Mouse (Mus musculus) ovary, postnatal 10 days (tissue): ENCODE results near the gene Ccl17.
"Not testable (repeated sequence)": the region's sequence is repeated elsewhere in the genome, so short reads cannot be mapped to it uniquely, and the experiment has no call there.

Experiments used
- DNase-seq: peaks from one replicate; pipeline ENCODE4 v3.0.0; 2022; ENCODE audit warnings: low spot score

Ccl17 gene

DNA sequence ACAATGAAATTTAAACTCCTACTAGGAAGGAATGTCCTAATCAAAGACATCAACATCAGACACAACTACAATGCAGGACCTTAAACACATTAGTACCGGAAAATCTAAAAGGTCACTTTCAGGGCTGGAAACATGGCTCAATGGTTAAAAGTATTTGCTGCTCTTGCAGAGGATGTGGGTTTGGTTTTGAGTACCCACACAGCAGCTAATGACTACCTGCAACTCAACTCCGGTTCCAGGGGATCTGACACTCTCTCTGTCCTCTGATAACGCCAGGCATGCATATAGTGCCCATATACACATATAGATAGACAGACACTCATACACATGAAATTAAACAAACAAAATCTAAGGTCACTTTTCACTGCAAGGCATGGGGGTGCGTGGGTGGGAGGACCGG lies 16.0 kb downstream of the Ccl17 start:
- no peak for DNase-seq

DNA sequence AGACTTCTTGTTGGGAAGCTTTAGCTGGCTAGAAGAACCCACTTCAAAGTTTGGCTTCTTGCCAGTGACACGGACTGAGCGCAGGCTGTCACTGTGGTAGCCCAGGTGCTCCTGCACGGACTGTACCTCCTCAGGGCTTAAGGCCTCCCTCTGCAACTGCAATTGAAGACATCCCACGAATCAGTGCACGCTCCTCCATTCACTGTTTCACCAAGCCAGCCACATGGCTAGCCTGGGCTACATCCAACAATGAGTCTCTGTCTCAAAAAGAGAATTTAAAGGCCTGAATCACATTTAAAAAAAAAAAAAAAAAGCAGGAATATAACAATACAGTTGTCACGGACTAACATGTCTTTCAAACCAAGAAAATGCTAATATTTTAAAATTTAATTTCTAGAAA lies 18.0 kb downstream of the Ccl17 start:
- no peak for DNase-seq

DNA sequence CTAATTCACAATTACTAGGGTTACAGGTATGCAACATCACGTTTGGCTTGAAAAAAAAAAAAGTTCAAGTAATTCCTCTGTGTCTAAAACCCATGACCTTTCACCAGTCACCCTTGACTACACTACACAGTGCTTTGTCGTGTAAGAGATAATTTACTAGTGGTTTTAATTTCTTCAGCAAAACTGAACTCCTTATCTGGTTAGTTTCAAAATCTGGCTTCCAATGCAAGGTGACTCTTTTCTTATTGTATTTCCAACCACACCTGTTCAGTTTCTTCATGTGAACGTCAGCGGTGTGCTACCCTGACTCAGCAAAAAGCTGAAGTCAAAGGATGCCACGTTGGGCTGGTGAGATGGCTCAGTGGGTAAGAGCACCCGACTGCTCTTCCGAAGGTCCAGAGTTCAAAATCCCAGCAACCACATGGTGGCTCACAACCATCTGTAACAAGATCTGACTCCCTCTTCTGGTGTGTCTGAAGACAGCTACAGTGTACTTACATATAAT lies 23.7 kb downstream of the Ccl17 start:
- DNase-seq: not testable (repeated sequence)

DNA sequence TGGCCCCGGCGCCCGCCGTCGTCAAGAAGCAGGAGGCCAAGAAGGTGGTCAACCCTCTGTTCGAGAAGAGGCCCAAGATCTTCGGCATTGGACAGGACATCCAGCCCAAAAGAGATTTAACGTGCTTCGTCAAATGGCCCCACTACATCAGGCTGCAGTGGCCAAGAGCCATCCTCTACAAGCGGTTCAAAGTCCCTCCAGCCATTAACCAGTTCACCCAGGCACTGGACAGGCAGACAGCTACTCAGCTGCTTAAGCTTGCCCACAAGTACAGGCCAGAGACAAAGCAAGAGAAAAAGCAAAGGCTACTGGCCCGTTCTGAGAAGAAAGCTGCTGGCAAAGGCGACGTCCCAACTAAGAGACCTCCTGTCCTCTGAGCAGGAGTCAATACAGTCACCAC lies 25.5 kb downstream of the Ccl17 start:
- DNase-seq: not testable (repeated sequence)

DNA sequence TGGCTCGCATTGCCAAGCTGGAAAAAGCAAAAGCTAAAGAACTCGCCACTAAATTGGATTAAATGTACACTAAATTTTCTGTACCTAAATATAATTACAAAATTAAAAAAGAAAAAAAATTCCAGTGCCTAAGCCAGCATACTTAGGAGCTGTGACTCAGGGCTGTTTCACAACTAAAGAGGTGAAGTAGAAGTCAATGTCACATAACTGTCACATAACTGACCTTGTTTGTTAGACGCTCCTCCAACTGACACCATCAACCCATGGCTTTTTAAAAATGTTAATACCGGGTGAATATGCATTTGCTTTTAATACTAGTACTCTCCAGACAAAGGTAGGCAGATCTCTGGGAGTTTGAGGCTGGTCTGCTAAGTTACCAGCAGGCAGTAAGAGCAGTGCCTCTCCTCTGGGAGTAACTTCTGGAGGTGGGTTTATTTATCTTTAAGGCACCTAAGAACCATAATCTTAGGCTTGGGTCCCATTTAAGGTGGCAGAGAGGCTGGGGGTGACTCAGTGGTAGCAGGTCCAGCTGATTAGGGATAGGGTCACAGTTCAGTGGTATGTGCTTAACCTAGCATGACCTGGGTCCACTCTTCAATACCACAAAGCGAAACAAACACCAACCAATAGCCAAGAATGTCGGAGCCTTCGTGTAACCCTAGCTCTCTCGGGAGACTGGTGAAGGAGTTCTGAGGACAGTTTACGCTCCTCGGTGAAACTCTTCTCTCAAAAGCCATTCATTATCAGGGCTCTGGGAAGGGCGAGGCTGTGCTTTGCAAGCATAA lies 26.4 kb downstream of the Ccl17 start:
- DNase-seq: no peak

DNA sequence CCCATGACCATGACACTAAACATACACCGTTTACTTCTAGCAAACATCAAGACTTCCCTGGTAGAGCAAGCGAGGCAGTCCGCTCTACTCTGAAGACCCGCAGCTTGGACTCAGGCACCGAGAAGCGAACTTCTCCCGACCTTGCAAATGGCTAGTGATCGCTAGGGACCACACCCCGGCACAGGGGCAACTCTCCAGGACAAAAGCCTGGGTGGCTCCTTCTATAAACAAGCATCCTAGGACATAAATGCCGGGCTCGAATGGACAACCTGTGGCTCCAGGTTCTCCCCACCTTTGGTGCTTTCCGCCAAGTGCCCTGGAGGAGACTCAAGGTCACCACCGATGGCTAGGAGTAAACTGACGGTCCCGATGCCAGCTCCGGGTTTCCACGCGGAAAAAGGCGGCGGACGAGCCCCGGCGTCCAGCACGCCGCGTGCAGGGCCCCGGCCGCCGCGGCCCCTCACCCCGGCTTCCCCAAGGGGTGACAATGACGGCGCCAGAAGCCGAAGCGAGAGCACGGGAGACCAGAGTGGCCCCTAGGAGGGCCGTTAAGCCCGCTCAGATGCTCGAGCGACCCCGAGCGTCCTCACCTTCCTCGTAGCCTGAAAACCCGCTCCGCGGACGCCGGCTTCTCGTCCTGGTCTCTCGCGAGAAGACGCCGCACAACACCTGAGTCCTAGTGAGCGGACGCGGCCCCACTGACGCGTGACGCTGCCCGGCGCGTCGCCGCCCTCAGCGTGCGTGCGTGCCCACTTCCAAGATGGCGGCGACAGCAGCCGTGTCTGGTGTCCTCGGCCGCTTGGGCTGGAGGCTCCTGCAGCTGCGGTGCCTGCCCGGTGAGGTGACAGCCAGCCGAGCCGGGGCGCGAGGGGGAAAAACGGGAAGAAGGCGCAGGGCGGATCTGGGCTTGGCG lies 27.7 kb downstream of the Ccl17 start, which contains the start of the genes Coq9 and Ciapin1:
Gene Coq9 (plus strand): TSS at position 660 of the 913 bp plus-strand sequence.
Gene Ciapin1 (minus strand): TSS at position 697 of the 913 bp plus-strand sequence.
- peak; percentile 88 for DNase-seq

DNA sequence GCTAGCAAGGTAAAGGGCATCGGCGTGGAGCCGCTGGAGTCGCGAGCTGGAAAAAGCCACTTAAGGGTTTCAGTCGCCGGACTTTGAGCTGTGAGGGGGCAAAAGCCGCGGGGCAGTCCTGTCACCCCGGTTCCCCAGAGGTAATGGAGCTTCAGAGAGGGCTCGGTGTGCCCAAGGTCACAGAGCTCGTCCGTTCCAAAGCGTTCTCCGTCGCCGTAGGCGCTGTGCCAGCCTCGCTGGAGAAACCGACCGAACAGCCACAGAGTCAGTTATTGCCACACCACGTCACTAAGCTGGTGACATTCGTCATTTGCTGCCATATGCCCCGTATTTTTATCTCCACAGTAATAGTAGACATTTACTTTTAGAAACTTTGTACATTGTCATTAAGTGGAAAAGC lies 28.3 kb downstream of the Ccl17 start:
- no peak for DNase-seq

DNA sequence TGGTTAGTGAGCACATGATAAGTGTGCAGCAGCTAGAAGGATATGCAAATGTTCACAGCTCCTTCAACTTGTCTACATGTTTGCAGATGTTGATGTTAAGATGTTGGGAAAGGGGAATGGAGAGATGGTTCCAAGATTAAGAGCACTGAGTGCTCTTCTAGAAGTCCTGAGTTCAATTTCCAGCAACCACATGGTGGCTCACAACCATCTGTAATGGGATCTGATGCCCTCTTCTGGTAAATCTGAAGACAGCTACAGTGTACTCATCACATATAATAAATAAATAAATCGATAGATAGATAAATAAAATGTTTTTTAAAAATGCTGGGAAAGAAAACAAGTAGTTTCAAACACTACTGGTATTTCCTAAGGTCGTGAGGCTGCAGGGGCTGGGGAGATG lies 30.9 kb downstream of the Ccl17 start:
- no peak for DNase-seq

DNA sequence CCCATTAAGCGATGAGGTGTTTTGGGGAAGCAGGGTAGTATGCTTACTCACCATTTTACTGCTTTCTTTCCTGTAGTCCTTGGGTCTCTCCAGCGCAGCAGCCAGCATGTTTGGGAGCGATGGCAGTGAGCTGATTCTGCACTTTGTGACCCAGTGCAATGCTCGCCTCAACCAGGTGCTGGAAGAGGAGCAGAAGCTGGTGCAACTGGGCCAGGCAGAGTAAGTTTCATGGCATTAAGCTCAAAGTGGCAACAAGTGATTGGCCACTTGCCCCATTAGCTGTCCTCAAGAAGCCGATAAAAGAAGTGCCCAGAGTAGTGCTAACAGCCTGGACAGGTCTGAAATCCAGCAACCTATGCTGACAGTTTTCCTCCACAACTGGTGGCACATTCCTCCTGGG lies 39.8 kb downstream of the Ccl17 start:
- no peak for DNase-seq

DNA sequence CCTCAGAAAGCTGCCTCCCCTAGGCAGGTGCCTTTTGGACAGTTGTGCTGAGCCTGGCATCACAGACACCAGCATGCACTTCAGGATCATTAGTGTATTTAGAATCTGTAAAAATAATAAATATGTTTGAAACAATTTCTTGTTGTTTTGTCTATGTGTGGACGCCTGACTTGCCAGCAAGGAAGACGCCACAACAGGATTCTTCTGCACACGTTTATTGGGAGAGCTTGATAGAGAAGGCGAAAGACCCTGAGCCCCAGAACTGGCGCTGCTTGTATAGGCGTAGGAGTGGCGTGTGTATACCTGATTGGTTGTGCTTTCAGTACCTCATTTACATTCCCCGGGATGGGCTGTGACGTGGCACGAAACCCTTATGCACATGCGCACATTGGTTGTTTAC lies 44.5 kb downstream of the Ccl17 start:
- DNase-seq: not testable (repeated sequence)

DNA sequence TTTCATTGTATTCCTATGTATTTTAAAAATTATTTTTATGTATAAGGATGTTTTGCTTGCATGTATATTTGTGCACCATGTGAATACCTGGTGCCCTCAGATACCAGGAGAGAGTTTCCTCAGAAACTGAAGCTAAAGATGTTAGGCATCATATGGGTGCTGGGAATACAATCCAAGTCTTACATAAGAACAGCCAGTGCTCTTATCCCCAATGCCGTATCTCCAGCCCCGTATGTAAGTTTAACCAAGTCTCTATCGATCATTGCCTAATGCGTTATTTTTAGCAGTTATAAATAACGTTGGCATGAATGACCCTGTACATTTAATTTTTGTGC lies 46.7 kb downstream of the Ccl17 start:
- DNase-seq: no peak

DNA sequence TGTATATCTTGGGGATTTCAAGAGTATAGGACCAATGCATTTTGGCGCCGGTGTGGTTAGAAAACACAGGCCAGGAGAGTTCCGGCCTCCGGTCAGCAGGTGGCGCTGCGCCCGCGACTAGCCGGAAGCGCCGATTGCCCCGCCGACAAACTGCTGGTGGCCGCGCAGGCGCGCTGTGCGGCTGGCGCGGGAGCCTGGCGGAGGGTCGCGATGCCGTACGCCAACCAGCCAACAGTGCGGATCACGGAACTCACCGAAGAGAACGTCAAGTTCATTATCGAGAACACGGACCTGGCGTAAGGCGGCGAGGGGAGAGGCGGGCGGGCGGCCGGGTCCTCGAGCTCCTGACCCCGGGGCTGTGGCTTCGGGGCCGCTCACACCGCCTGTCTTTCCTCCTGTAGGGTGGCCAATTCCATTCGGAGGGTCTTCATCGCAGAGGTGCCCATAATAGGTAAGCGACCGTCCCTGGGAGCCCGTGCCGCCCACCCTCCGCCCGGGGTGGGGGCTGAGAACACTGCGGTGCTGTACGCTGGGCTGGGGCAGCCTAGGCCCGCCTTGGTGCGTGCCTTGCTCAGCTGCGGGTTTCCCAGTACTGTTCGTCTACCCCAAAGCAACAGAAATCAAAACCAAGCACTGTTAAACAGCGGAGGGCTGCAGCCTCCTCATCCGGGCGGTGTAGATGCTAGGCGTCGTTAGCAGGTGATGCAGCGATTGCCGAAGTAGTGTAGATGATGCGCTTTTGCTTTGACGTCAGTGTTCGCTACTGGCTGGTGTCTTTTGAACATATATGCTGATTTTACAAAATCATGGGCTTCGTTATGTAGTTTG lies 47.3 kb downstream of the Ccl17 start, which contains the start of gene Polr2c:
Gene Polr2c (plus strand): TSS at position 105 of the 828 bp plus-strand sequence.
- DNase-seq: peak; percentile 86

DNA sequence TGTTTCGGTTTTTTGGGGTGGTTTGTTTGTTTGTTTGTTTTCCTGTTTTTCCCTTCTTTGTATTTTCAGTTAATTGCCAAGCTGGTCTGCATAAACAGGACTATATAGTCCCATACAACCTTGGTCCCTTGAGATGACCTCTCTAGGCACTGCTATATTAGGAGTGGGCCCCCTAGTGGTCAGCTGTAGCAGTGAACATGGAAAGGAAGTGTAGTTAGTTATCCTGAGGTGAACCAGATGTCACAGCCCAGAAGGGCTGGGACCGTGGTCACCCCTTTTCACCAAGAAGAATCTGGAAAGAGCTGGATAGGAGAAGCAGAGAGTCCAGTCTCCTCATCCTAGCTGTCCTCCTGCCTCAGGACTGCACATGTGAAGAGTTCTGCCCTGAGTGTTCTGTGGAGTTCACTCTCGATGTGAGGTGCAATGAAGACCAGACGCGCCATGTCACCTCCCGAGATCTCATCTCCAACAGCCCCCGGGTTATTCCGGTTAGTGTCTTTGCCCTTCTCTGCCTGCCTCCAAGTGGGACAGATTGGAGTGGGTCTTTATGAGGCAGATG lies 51.2 kb downstream of the Ccl17 start:
- DNase-seq: no peak
